Mouse (Mus musculus) spleen, postnatal 36 days (tissue): ENCODE data around the gene Fbln7.
A peak's percentile ranks its signal among the peaks of the same experiment; 100 is the strongest.

Source experiments
- DNase-seq, 2 experiments: peaks; one replicate each; pipeline ENCODE4 v3.0.0; 2022; ENCODE audit warnings: low spot score in 2 of 2, mixed read lengths in 1 of 2

The Fbln7 gene

DNA sequence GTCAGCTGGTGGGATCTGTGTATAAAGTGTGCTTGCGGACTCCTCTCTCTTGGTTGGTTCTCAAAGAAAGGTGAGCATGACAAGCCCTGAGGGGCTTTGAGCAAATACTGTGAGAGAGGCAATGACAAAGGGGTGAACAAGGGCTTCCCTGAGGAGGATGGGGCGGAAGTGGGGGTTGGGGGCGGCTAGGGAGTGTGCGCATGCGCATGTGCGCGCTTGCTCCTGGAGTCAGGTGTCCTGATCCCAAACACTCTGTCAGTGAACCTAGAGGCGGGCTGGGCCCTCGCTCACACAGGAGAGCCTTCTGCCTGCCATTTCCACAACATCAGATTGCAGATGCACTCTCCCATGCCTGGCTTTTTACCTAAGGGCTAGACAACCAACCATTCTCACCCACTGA lies 9.5 kb downstream of the Fbln7 start:
- DNase-seq = no peak

- no peak for DNase-seq
Observed at GRCm38 (mm10) chr2:128875526-128875925, 12.7 kb downstream of the Fbln7 start.

- DNase-seq = no peak
Observed at GRCm38 (mm10) chr2:128881236-128881635, 18.5 kb downstream of the Fbln7 start.

DNA sequence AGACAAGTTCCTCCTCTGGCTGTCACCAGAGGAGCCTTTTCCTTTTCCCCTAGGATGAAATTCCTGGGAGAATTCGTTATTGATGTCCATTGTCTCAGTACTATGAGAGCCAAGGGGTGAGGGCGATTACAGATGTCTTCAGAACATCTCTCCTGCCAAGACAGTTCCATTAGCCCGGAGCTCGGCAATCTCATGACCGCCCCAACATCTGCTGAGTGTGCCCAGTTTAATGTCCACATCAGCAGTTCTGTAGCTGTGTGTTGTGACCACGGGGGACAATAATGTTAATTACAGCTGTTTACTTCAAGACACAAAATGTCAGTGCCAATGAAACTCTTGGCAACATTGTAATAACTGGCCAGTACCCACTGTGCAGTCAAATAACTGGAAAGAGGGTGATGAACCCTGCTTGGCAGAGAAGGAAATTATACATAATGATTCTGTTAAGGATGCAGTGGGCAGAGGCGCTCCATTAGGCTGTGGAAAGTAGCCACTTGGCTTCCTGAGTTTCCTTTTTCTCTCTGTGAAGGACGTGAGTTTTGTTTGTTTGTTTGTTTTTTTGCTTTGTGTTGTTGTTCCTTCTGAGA lies 22.5 kb downstream of the Fbln7 start:
- DNase-seq = no peak

DNA sequence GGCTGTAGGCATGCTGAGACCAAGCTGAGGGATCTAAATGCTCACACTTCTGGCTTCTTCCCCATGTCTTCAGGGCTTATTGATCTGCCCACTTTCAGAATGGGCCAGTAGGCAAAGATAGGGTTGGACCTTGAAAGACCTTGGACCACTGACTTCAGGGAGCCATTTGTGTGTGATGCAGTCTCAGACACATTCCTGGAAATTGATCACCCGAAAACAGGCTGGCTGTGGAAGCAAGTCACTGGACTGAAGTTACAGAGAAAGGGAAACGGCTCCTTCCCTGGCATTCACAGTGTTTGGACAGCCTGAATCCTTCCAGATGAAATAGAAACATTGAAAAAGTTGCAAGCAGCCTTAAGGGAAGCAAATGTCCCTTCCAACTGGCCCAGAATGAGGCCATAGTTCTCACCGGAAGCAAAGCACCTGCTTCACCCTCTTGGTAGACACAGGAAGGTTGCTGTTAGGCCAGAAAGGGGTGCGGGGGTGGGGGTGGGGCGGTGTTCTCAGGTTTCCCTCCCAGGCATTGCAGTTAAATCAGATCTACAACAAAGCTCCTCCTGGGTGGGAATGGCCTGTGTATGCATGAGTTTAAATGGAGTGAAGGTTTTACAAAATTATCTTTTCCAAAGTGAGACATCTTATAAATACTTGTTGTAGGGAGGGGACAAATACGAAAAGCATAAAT lies 25.2 kb downstream of the Fbln7 start:
- DNase-seq = no peak

- no peak for DNase-seq
Observed at GRCm38 (mm10) chr2:128890661-128891335, 28.0 kb downstream of the Fbln7 start.

GRCm38 (mm10) chr2:128892180-128892721 lies 29.5 kb downstream of the Fbln7 start:
- no peak for DNase-seq

DNA sequence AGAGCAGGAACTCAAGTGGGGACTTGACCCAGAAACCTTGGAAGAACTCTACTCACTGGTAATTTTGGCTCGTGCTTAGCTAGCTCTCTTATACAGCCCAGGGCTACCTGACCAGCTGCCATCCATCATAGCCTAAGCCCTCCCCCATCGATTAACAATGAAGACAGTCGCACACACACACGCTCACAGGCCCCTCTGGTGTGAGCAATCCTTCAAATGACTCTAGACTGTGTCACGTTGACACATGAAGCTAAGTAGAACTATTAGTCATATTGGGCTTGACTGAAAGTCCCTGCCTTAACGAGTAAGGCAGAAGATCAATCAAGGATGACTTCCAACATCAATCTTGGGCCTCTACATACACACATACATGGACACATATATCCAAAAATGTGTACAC lies 40.1 kb downstream of the Fbln7 start:
- no peak for DNase-seq

GRCm38 (mm10) chr2:128903661-128904060 lies 40.9 kb downstream of the Fbln7 start:
- DNase-seq = no peak

DNA sequence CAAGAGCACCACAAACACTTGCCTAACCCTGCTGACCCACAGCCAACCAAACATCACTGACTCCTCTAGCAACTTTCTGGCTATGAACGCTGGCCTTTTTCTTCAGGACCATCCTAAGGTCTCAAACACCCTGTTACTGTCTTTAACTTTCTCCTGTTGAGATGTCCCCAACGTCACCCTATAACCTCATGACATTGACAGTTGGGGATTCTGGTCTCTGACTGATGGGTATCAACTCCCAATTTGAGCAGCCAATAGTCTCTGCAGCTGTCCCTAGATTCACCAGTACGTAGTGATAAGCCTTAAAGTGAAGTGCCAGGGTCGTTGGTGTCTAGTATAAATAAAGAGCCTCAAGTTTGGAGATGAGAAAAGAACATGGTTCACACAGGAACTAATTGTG lies 52.2 kb downstream of the Fbln7 start:
- no peak for DNase-seq

DNA sequence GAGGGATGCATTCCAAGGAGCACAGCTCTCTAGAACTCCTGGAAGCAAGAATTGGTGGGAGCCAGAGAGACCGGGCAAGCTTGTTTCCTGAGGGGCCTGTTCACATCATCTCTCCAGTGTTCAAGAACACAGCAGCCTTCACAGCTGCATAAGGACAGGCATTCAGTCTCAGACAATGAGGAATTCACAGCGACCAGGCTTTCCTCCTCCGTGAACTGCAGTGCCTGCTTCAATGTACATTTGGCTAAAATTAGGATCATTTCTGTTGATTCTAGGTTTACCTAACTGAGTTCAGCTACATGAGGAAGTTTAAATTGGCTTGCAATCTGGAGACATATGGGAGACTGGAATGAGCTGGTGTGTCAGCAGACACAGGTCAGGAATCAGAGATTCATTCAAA lies 53.7 kb downstream of the Fbln7 start:
- no peak for DNase-seq

GRCm38 (mm10) chr2:128924799-128925198 lies 62.0 kb downstream of the Fbln7 start:
- DNase-seq = no peak

DNA sequence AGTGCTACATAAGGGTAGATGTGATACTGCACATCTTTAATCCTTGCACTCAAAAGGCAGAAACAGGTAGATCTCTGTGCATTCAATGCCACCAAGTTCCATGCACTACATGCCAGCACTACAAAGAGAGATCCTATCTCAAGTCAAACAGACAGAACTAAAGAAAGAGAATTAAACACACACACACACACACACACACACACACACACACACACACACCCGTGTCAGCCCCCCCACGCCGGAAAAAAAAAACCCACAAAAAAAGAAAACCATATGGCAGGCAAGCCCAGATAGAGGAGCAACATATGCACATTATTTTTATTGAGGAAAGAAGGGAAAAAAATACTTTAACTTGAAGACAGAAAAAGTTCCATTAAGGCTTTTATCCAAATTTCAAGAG lies 65.7 kb downstream of the Fbln7 start:
- no peak for DNase-seq

- DNase-seq = no peak
Observed at GRCm38 (mm10) chr2:128930704-128931103, 67.9 kb downstream of the Fbln7 start.

DNA sequence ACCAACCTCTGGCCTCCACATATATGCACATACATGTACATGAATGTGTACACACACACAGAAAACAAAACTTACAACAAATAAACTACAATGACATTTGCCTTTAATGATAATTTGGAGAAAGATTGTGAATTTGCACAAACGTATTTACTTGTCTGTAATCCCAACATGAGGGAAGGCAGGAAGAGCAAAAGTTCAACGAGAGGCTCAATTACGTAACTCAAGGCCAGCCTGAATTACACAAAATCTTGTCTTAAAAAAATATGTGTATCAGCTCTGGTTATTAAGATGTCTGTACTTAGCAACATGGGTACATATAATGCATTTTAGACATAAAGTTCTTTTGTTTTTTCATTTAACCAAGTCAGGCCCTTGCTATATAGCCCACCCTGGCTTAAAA lies 73.5 kb downstream of the Fbln7 start:
- DNase-seq = no peak

DNA sequence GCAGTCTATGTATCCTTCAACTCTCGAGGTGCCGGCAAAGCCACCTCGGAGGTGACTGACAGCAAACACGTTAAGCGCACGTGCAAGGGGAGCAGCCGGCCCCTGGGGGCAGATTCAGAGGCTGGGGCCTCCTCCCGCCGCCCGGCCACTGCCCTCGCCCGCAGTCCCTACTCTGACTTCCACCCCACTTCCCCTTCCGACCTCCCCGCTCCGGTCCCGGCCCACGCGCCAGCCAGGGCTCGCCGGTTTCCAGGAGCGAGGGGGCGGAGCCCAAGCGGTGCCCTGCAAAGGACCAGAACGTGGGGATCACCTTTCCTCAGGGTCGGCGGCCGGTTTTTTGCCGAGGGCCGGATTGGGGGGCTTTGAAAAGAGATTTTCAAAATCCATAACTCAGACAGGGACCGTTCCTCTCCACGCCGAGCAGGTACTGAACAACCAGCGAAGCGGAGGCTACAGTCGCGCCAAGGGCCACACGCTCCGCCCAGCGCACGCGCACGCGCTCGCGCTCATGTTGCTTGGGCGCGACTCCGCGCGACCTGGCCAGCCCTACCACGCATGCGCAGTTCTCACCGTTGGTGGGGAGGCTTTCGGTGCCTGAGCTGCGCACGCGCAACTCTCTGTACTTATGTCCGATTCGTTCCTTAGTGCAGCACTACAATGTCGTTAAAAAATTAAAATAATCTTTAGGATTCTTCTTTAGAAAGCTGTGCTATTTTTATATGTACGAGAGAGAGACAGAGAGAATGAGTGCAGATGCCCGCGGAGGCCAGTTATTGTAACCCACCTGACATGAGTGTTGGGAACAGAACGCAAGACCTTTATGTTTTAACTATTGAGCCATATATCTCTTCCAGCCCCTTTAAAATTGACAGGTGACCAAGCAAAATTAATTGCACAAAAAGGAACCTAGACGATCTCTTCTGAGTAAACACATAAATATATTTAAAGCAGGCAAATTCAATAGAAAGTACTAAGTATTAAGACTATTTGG lies 81.1 kb downstream of the Fbln7 start, which contains the start of gene Zc3h8:
Gene Zc3h8 (minus strand): TSS at position 540 of the 991 bp plus-strand sequence.
- peak; percentile 97 for DNase-seq
